Mouse (Mus musculus) effector memory CD4-positive, alpha-beta T cell, adult 7 months (primary cell): ENCODE measurements around the gene Chd3. TPM values are rescaled to one million over a fixed set of nuclear protein-coding genes. Genes with fewer than 3 reads are reported as not detected.

Experiments
- polyA plus RNA-seq: library from polyadenylated mRNA; unstranded; fragments of 100-300 nt; shearing (Covaris generic); gene quantifications from one replicate; pipeline ENCODE4 v1.2.1, GENCODE M21; 2017

Gene Chd3
- 65.5 TPM for polyA plus RNA-seq

DNA sequence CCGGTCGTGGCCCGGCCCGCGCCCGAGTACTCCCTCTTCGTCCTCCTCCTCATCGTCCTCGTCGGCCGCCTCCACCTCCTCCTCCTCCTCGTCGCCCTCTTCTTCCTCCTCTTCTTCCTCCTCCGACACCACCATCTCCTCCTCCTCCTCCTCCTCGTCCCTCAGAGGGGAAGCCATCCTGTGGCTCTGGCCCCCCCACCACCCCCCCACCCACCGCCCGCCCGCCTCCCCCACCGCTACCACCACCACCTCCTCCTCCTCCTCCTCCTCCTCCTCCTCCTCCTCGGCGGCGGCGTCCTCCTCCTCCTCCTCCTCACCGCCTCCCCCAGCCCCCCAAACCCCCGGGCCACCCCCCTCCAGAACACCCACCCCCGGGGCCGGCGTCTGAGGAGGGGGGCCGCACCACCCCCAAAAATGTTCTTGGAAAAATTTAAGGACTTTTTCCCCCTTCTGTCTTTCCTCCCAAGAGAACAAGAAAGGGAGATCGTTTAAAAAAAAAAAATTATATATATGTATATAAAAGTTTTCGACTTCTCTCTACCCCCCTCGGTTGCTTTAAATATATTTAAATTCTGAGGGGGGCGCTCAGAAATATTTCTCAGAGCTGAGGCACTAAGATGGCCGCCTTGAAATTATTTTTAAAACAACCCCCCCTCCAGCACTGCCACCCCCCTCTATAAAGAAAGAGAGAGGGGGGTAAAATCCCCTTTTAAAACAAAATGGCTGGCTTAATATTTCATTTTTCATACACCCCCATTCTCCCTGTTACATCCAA is at the start of gene Chd3:
Gene Chd3 (minus strand): TSS at position 192 of the 775 bp plus-strand sequence.

DNA sequence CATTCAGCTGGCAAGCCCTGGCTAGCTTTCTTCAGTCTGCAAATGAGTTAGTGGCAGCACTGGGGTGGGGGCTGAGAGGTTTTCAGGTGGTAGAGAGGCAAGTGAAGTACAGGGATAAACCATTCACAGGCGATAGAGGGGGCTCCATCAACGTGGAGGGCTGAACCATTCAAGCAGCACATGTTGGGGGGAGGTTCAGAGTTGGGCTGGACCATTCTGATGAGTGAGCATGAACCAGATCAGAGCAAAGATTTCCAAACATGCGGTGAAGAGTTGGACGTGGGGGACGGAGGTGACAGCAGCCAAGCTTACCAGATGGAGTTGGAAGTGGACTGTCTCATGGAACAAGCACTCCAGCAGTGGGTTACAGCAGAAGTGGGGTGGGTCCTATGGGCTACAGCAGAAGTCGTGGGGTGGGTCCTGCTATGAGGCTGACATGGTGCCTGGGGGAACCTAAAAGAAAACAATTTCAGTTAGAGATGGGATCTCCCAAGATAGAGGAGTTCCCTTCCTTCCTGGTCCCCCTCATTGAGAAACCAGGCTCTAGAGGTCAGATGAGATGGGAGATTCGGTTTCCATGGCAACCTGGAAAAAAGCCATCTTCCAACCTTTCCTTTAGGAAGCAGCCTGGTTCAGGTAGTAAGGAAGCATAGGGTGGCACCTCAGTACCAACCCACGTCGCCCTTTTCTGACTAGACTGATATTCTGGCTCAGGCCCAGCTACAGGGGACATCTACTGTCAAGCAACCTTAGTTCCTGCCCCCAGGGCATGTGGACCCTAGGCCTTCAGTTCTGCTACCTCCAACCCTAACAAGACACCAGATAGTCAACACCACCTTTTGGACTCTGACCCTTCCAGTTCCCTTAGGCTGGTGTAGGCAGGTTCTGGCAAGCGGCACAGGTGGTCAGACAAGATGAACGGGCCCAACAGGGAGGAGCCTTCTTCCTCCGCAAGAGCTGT is 44.3 kb upstream of the Chd3 start, which contains the start of gene Kdm6b:
Gene Kdm6b (minus strand): TSS at position 455 of the 961 bp plus-strand sequence.

DNA sequence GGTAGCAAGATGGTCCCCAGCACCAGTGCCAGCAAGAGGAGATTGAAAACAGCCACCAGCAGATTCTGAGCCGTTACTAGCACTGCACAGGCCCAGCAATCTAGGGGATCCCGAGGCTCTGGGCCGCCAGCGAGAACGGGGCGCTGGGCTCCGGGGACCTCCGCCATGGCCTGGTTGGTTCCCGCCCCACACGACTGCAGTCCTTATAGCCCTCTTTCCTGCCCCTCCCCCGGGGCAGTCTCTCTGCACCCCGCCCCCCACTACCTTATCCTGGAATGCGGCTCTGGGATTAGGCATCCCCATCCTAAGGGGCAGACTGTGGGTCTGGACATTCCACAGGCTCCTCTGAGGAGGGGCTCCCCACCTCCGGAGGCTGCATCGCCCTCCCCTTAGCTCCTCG is 28.9 kb upstream of the Chd3 start, which contains the start of gene Tmem88:
Gene Tmem88 (minus strand): TSS at position 176 of the 400 bp plus-strand sequence.

DNA sequence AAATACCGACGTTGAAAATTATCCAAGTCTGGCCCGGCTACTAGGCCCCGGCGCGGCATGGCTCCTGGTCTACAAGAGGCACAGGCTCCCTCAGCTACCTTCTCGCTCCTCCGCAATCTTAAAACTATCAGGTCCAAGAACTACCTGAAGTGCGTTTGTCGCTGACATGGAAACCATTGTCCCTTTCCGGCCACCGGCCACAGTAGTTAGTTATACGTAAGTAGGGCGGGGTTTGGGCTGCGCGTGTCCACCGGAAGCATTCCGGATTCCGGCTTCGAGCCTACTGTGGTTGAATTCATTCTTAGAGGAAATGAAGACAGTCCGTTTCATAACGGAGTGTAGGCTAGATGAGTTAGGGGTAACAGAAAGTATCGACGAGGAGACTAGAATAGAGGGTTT is 26.0 kb upstream of the Chd3 start, which contains the start of the genes Naa38 and Cyb5d1:
Gene Naa38 (plus strand): TSS at position 253 of the 399 bp plus-strand sequence.
Gene Cyb5d1 (minus strand): TSS at position 397 of the 399 bp plus-strand sequence.

DNA sequence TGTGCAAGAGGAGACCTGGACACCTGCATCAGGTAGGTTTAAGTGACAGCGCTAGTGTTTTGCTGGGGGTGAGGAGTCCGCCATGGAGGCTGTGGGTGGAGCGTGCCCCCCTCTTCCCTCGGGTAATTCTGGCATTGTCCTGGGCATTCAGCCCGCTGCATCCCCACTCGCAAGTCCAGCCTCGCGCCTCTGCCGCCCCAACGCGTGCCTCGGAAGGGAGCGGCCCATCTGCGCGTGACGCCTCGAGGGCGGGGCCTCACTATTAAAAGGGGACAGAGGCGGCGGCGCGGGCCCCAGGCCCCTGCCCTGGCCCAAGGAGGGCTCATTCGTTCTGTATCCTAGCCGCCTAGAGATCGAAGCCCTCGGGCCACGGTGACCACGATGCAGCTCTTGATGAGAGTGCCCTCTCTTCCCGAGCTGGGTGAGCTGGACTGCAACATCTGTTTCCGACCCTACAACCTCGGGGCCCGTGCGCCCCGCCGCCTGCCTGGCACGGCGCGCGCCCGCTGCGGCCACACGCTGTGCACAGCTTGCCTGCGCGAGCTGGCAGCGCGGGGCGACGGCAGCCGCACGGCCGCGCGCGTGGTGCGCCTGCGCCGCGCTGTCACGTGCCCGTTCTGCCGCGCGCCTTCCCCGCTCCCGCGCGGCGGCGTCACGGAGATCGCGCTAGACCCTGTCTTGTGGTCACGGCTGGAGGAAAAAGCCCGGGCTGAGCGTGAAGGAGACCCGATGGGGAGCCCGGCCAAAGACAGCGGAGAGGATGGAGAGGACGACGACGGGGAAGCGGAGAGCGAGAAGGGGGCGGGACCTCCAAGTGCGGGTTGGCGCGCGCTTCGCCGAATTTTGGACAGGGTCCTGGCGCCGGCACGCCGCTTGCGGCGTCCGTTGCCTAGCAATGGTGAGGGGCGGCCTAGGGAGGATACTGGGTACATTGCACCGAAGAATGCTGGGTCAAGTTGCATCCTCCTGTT is 28.8 kb downstream of the Chd3 start, which contains the start of gene Rnf227:
Gene Rnf227 (plus strand): TSS at position 301 of the 971 bp plus-strand sequence.

DNA sequence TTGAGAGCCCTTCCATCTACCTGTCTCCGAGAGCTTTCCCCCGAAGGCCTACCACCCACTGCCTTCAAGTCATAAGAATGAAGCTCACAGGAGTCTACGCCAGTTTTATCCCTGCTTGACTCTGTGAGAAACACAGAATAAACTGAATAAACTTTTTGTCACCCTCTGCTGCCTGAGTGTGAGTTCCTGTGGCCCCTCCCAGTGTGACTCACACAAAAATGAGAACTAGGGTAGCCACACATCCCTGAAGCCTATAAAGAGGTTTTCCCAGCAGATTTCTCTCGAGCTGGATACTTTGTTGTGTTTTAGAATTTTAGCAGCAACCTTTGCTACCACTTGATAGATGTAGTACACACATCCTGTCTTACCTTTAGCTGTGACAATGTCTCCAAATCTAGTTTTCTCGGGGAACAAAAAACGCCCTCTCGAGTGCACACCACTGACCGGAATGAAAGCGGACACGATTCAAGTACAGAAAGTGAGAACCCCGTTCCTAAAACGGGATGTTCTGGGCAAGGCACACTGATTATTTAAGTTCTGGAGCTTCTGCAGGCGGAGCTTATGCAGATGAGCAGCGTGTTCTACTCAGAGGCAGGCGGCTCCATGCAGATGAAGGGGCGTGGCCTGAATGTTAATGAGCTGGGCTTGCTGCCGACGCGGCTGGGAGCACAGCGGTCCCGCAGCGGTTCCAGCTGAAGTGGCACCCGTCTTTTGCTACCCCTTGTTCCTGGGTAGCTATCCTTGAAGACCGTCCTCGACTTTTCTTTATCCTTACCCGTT is 43.4 kb downstream of the Chd3 start, which contains the start of gene Kcnab3:
Gene Kcnab3 (plus strand): TSS at position 631 of the 780 bp plus-strand sequence.

DNA sequence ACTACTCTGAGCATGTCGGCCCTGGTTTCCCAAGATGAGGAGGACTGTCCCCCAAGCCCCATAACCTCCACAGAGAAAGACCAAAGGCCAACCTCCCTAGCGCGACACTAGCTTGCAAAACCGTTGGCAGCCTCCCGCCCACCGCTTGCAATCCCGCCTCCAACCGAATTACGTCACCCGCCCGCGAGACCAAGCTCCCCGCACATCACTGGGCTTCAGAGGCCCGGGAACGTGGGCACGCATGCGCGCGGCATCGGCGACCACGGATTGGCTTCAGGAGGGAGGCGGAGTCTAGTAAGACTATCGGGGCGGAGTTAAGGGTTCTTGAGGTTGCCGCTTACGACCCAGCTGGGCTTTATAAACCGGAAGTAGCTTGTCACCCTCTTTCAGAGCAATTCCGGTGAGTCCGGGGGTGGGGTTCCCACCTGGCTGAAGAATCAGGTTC is 45.5 kb downstream of the Chd3 start, which contains the start of the genes Cntrob and Trappc1:
Gene Cntrob (minus strand): TSS at position 109 of the 445 bp plus-strand sequence.
Gene Trappc1 (plus strand): TSS at position 314 of the 445 bp plus-strand sequence.

Other genes starting within 250 kb of the Chd3 start
- gene Hes7, start 249.0 kb downstream of the Chd3 start, polyA plus RNA-seq, result 0.35 TPM
- 0.63 TPM for gene 9130213A22Rik, start 246.8 kb downstream of the Chd3 start, polyA plus RNA-seq
- gene Aloxe3, start 243.5 kb downstream of the Chd3 start, polyA plus RNA-seq, result 0.69 TPM
- not detected for gene Alox12b, start 212.4 kb downstream of the Chd3 start, polyA plus RNA-seq
- 0.57 TPM for gene Alox8, start 171.6 kb downstream of the Chd3 start, polyA plus RNA-seq
- 0.10 TPM for gene Gucy2e, start 132.4 kb downstream of the Chd3 start, polyA plus RNA-seq
- 9.9 TPM for gene Cntrob, start 45.6 kb downstream of the Chd3 start, polyA plus RNA-seq
- gene Trappc1, start 45.4 kb downstream of the Chd3 start, polyA plus RNA-seq, result 43.0 TPM
- gene Kcnab3, start 43.1 kb downstream of the Chd3 start, polyA plus RNA-seq, result 0.65 TPM
- gene Rnf227, start 28.9 kb downstream of the Chd3 start, polyA plus RNA-seq, result 2.2 TPM
- gene Naa38, start 26.1 kb upstream of the Chd3 start, polyA plus RNA-seq, result 45.5 TPM
- gene Cyb5d1, start 26.2 kb upstream of the Chd3 start, polyA plus RNA-seq, result 28.4 TPM
- gene Tmem88, start 28.8 kb upstream of the Chd3 start, polyA plus RNA-seq, result 3.3 TPM
- 55.7 TPM for gene Kdm6b, start 44.3 kb upstream of the Chd3 start, polyA plus RNA-seq
- gene Dnah2, start 179.7 kb upstream of the Chd3 start, polyA plus RNA-seq, result 0.16 TPM
- not detected for gene Efnb3, start 190.8 kb upstream of the Chd3 start, polyA plus RNA-seq
- gene Wrap53, start 210.8 kb upstream of the Chd3 start, polyA plus RNA-seq, result 13.1 TPM
- gene Trp53, start 211.0 kb upstream of the Chd3 start, polyA plus RNA-seq, result 204 TPM
- gene Atp1b2, start 236.5 kb upstream of the Chd3 start, polyA plus RNA-seq, result not detected
- gene Shbg, start 248.5 kb upstream of the Chd3 start, polyA plus RNA-seq, result 0.68 TPM